ENCODE assay signal across 8 mouse cellular contexts in genomic region chr11:16950976-16951760, GRCm38 (mm10). TPM values are rescaled to one million over a fixed set of nuclear protein-coding genes. Genes with fewer than 3 reads are reported as not detected.
A peak's percentile ranks its signal among the peaks of the same experiment; 100 is the strongest.
DNase-seq lines count a peak whose midpoint lies in the region; ATAC-seq lines count a peak whose summit lies in the region.

Fbxo48 (plus strand) TSS chr11:16951375.

- H3K9ac ChIP-seq in hindbrain, embryonic 14.5 days = peak within 1 kb of the TSS; percentile 63

- 1% methylated on average over 38 of the region's 38 CpGs for WGBS in hindbrain, embryonic 14.5 days

- no peaks in the 10 kb centered on the region for H3K36me3 ChIP-seq in hindbrain, embryonic 14.5 days (replicated peaks; ENCODE audit: control insufficient read depth, insufficient read depth)

- H3K4me1 ChIP-seq in hindbrain, embryonic 14.5 days (replicated peaks; ENCODE audit: control insufficient read depth, insufficient read depth, low read length) = no peaks in the 10 kb centered on the region

- H3K9me3 ChIP-seq in hindbrain, embryonic 14.5 days (ENCODE audit: control insufficient read depth, low read length) = no peaks in the 10 kb centered on the region

- no peaks in the 10 kb centered on the region for H3K27me3 ChIP-seq in hindbrain, embryonic 14.5 days (ENCODE audit: control insufficient read depth, insufficient read depth, low read length)

- H3K4me2 ChIP-seq in hindbrain, embryonic 14.5 days (replicated peaks) = peak within 1 kb of the TSS; percentile 87

- ATAC-seq in hindbrain, embryonic 14.5 days (ENCODE audit: low FRiP score) = peak; percentile 100

- peak; percentile 100 for DNase-seq in R1 (ENCODE audit: low read depth, low spot score)
- DNase-seq in cerebellum, postnatal 25 days = peak; percentile 93 to 96
- peak; percentile 83 to 89 for DNase-seq in frontal cortex, postnatal 25 days (ENCODE audit: low spot score in 2 of 2)
- DNase-seq in hindbrain, embryonic 14.5 days (ENCODE audit: low spot score) = peak; percentile 97
- DNase-seq in layer of hippocampus, postnatal 36 days = peak; percentile 93 to 95
- peak; percentile 99 for DNase-seq in lung, postnatal 36 days
- DNase-seq in retina, postnatal 1 day = peak; percentile 99
- peak; percentile 93 to 94 for DNase-seq in urinary bladder, adult 18-20 months (ENCODE audit: low spot score in 2 of 2)

- peak within 1 kb of the TSS; percentile 67 for H3K4me3 ChIP-seq in hindbrain, embryonic 14.5 days (replicated peaks; ENCODE audit: low read length)

- H3K27ac ChIP-seq in hindbrain, embryonic 14.5 days = no peak within 1 kb of the TSS

RNA-seq across cellular contexts. Expression of gene Fbxo48, which starts in this region (rescaled TPM):
- polyA plus RNA-seq in hindbrain, embryonic 14.5 days (2014; fragmentation: Nextera tagmentation; extraction: Ambion mirVana) = 0.17 and 0.89 TPM in 2 replicates
- 1 to 10 TPM; 1.0 to 1.7 TPM for total RNA-seq in layer of hippocampus, postnatal 36 days (2021)

Comparison
In these comparisons a context has a peak if more than half of its experiments do, and no peak if none do; other contexts are left out.
1. Peak in DNase-seq, ATAC-seq, H3K4me3 ChIP-seq, H3K9ac ChIP-seq and H3K4me2 ChIP-seq in hindbrain, embryonic 14.5 days; RNA of the gene not detected or under 1 TPM.